ENCODE assay signal across 21 mouse cellular contexts in genomic region chr1:161041261-161042020, GRCm38 (mm10). TPM values are rescaled to one million over a fixed set of nuclear protein-coding genes. Genes with fewer than 3 reads are reported as not detected.
A peak's percentile ranks its signal among the peaks of the same experiment; 100 is the strongest.
DNase-seq lines count a peak whose midpoint lies in the region; TF ChIP-seq lines count a peak whose summit lies in the region.
"Had no signal": no experiment of that assay in that cellular context is flagged by ENCODE, and none has a peak within 500 bp of the region (broad histone marks: within the 10 kb centered on the region; RNA-seq: fewer than 3 reads in every experiment).

No protein-coding gene starts in this region.

- no peak for TF ChIP-seq POLR2A in MEL (IDR thresholded peaks at IDR 0.05; ENCODE audit: control insufficient read depth in 1 of 2, insufficient read depth in 1 of 2, low read depth in 1 of 2, low read length in 2 of 2, poor library complexity in 1 of 2)

- no peaks in the 10 kb centered on the region for H3K9me3 ChIP-seq in MEL (replicated peaks; ENCODE audit: insufficient read depth, low read length)
- H3K9me3 ChIP-seq: embryonic facial prominence, embryonic 10.5 days; forebrain, embryonic 13.5 days; G1E; heart, embryonic 10.5 days; hindbrain, embryonic 12.5 days had no signal

- H3K27ac ChIP-seq in MEL (ENCODE audit: control insufficient read depth, low read depth, low read length): no peak overlapping the region
- H3K27ac ChIP-seq: embryonic facial prominence, embryonic 10.5 days; heart, embryonic 10.5 days had no signal

- 0 out of 4 replicates have a peak, but pooled peaks cover 0 to 2% of the 10 kb centered on the region in 2 experiments for H3K4me1 ChIP-seq in MEL (ENCODE audit: control insufficient read depth in 1 of 2, insufficient read depth in 2 of 2, low read length in 2 of 2)
- H3K4me1 ChIP-seq: heart, embryonic 10.5 days had no signal

- TF ChIP-seq RAD21 in MEL (IDR thresholded peaks at IDR 0.05; ENCODE audit: low read depth, low read length): no peak

- H3K9ac ChIP-seq in MEL (ENCODE audit: control insufficient read depth, low read depth, low read length, poor library complexity, severe bottlenecking): no peak overlapping the region
- H3K9ac ChIP-seq: forebrain, embryonic 13.5 days; hindbrain, embryonic 12.5 days had no signal

- peak; percentile 79 for DNase-seq in heart, adult 11 months
- no peak for DNase-seq in heart, adult 8-10 months (ENCODE audit: low spot score)
- DNase-seq in 3T3-L1 (ENCODE audit: low read depth, low spot score): peak; percentile 5
- DNase-seq in A20 (ENCODE audit: low read depth, low spot score): peak; percentile 25
- peak; percentile 66 for DNase-seq in MEL (ENCODE audit: low read depth, low spot score)
- no peak for DNase-seq in gastrocnemius, postnatal 10 days
- DNase-seq in right cerebral cortex, postnatal 4 days: no peak
- DNase-seq in left cerebral cortex, adult 11 months (ENCODE audit: low spot score): no peak
- DNase-seq: adrenal gland, adult 8-10 months; adrenal gland, postnatal 36 days; cerebellum, adult 2 months; cerebellum, postnatal 14 days; heart, postnatal 10 days; heart, postnatal 4 days; kidney, adult 9 months had no signal

- TF ChIP-seq EP300 in MEL (IDR thresholded peaks at IDR 0.05; ENCODE audit: low read depth in 1 of 2, low read length in 2 of 2): no peak

- no peak for TF ChIP-seq CTCF in MEL (IDR thresholded peaks at IDR 0.05 in 2 of 3, conservative IDR thresholded peaks at IDR 0.05 in 1 of 3; ENCODE audit: control insufficient read depth in 1 of 3, insufficient read depth in 1 of 3, low read depth in 2 of 3, low read length in 3 of 3, poor library complexity in 1 of 3, severe bottlenecking in 1 of 3)

- peaks cover 2 to 20% of the 10 kb centered on the region in 2 experiments for H3K36me3 ChIP-seq in MEL (ENCODE audit: control insufficient read depth in 1 of 2, insufficient read depth in 2 of 2, low read length in 2 of 2)

- H3K4me3 ChIP-seq in MEL (ENCODE audit: control insufficient read depth in 1 of 2, insufficient read depth in 1 of 2, low read depth in 2 of 2, low read length in 2 of 2): no peak overlapping the region
- H3K4me3 ChIP-seq: embryonic facial prominence, embryonic 10.5 days; forebrain, embryonic 13.5 days; heart, embryonic 10.5 days; hindbrain, embryonic 12.5 days had no signal

- H3K27me3 ChIP-seq in MEL (ENCODE audit: control insufficient read depth in 1 of 2, insufficient read depth in 2 of 2, low read length in 2 of 2): no peaks in the 10 kb centered on the region
- H3K27me3 ChIP-seq: forebrain, embryonic 13.5 days; hindbrain, embryonic 12.5 days; Patski had no signal

- H3K79me2 ChIP-seq in MEL (ENCODE audit: control insufficient read depth, insufficient read depth, low read length, poor library complexity): peaks cover 14% of the 10 kb centered on the region

TF ChIP-seq in MEL, 35 proteins besides CTCF, POLR2A, EP300 and RAD21:
- TF ChIP-seq CHD1 (IDR thresholded peaks at IDR 0.05; ENCODE audit: low read depth, low read length) (no peak), ZNF384 (IDR thresholded peaks at IDR 0.05; ENCODE audit: low read depth, low read length) (no peak), MAFK (IDR thresholded peaks at IDR 0.05; ENCODE audit: borderline replicate concordance, low read depth, low read length) (no peak), ZMIZ1 (IDR thresholded peaks at IDR 0.05; ENCODE audit: low read depth, low read length) (no peak), JUND (IDR thresholded peaks at IDR 0.05; ENCODE audit: low read depth, low read length) (no peak), HCFC1 (IDR thresholded peaks at IDR 0.05; ENCODE audit: low read depth, low read length) (no peak), POLR2AphosphoS2 (IDR thresholded peaks at IDR 0.05; ENCODE audit: low read length) (no peak), BHLHE40 (IDR thresholded peaks at IDR 0.05; ENCODE audit: borderline replicate concordance, low read depth, low read length) (no peak)

RNA-seq across cellular contexts. Expression of gene Zbtb37, which starts 6.8 kb away (rescaled TPM):
- total RNA-seq in heart, adult 8-10 months (2022): 10 to 100 TPM; 13.0 to 20.6 (median 15.3) TPM
- total RNA-seq in MEL (2012; rRNA removed): 5.2 and 5.7 TPM in 2 replicates
- polyA plus RNA-seq in MEL (2012; ENCODE audit: insufficient read depth in 1 of 2, insufficient read length in 2 of 2, low read depth in 1 of 2, low replicate concordance in 2 of 2, missing spikeins in 1 of 2): 1 to 10 TPM in 1 of 2 experiments, not detected in 1; 4.2 TPM
- total RNA-seq in gastrocnemius, postnatal 10 days (2021): 10 to 100 TPM in 1 of 2 experiments, 1 to 10 TPM in 1; 7.0 to 12.0 TPM

RNA-seq across cellular contexts. Expression of gene Dars2, which starts 29.0 kb away (rescaled TPM):
- total RNA-seq in heart, adult 8-10 months (2022): 10 to 100 TPM; 24.5 to 33.5 (median 25.3) TPM
- 53.1 and 66.2 TPM in 2 replicates for total RNA-seq in MEL (2012; rRNA removed)
- polyA plus RNA-seq in MEL (2012; ENCODE audit: insufficient read depth in 1 of 2, insufficient read length in 2 of 2, low read depth in 1 of 2, low replicate concordance in 2 of 2, missing spikeins in 1 of 2): 10 to 100 TPM in 1 of 2 experiments, not detected in 1; 83.6 TPM
- total RNA-seq in gastrocnemius, postnatal 10 days (2021): 10 to 100 TPM; 11.3 to 11.8 TPM

RNA-seq across cellular contexts. Expression of gene Cenpl, which starts 29.1 kb away (rescaled TPM):
- total RNA-seq in heart, adult 8-10 months (2022): 1 to 10 TPM in 2 of 4 experiments, under 1 TPM in 2; 0.34 to 1.2 (median 0.95) TPM
- 6.2 and 6.3 TPM in 2 replicates for total RNA-seq in MEL (2012; rRNA removed)
- polyA plus RNA-seq in MEL (2012; ENCODE audit: insufficient read depth in 1 of 2, insufficient read length in 2 of 2, low read depth in 1 of 2, low replicate concordance in 2 of 2, missing spikeins in 1 of 2): 10 to 100 TPM in 1 of 2 experiments, not detected in 1; 16.9 TPM
- 1 to 10 TPM; 3.4 TPM for total RNA-seq in gastrocnemius, postnatal 10 days (2021)

Comparison
In these comparisons a context has a peak if more than half of its experiments do, and no peak if none do; other contexts are left out.
1. DNase-seq: peak in heart, adult 11 months (single experiment), 3T3-L1 (single experiment), A20 (single experiment) and MEL (single experiment); none in heart, adult 8-10 months (single experiment), gastrocnemius, postnatal 10 days (single experiment), right cerebral cortex, postnatal 4 days (single experiment) and left cerebral cortex, adult 11 months (single experiment).